Mouse (Mus musculus): ENCODE measurements around the gene Ssh2.

DNA sequence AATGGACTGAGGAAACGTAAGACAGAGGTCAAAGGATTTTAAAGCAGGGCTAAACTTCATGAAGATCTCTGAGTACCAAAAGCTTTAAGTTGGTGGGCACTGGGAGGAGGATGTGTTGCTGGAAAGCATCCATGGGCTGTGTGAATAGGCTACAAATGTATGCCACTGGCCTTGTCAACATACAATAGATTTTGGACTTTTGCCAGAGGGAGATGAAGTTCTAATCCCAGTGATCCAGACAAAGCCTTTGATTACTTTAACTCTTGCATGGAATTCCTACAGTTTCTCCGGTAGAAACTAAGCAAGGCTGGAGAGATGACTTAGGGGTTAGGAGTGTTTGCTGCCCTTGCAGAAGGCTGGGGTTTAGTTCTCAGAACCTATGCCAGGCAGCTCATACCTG is 33.5 kb upstream of the Ssh2 start:
- TF ChIP-seq CTCF (IDR thresholded peaks at IDR 0.05; ENCODE audit: insufficient read depth, low read depth, low read length) (no peak), POLR2A (IDR thresholded peaks at IDR 0.05; ENCODE audit: insufficient read depth, low read depth, low read length) (no peak)
